Mouse (Mus musculus) testis, adult 2 months (tissue): ENCODE results near the gene Mrgpra1. TPM values are rescaled to one million over a fixed set of nuclear protein-coding genes. Genes with fewer than 3 reads are reported as not detected.
"Not testable (repeated sequence)": the region's sequence is repeated elsewhere in the genome, so short reads cannot be mapped to it uniquely, and the experiment has no call there.

ENCODE experiments used
- H3K27ac ChIP-seq: fragments of 200-500 bp; 2 replicates; pipeline ENCODE4 v1.5.1; 2012; ENCODE audit warnings: low read depth, low read length; ENCODE audit not compliant: control insufficient read depth, insufficient read depth
- H3K27me3 ChIP-seq: fragments of 200-500 bp; 2 replicates; pipeline ENCODE4 v1.6.1; 2012; ENCODE audit warnings: mild to moderate bottlenecking, low read length, moderate library complexity; ENCODE audit not compliant: control insufficient read depth, insufficient read depth
- H3K36me3 ChIP-seq: fragments of 200-500 bp; 2 replicates; pipeline ENCODE4 v1.6.1; 2012; ENCODE audit warnings: mild to moderate bottlenecking, low read length; ENCODE audit not compliant: control insufficient read depth, insufficient read depth
- H3K4me1 ChIP-seq: fragments of 200-500 bp; 2 replicates; pipeline ENCODE4 v1.6.1; 2012; ENCODE audit warnings: low read length; ENCODE audit not compliant: control insufficient read depth, insufficient read depth
- H3K4me3 ChIP-seq: fragments of 200-500 bp; 2 replicates; pipeline ENCODE4 v1.5.1; 2012; ENCODE audit warnings: low read depth, mild to moderate bottlenecking, low read length, moderate library complexity, mixed read lengths; ENCODE audit not compliant: control insufficient read depth
- CTCF ChIP-seq: fragments of 200-500 bp; IDR thresholded peaks from 2 replicates; pipeline ENCODE4 v1.5.1; 2012; ENCODE audit warnings: low read depth, mild to moderate bottlenecking, inconsistent platforms, low read length, moderate library complexity; ENCODE audit not compliant: control insufficient read depth, insufficient read depth, insufficient replicate concordance
- POLR2A ChIP-seq: fragments of 200-500 bp; IDR thresholded peaks from 2 replicates; pipeline ENCODE4 v1.6.1; 2012; ENCODE audit warnings: low read depth, mild to moderate bottlenecking, inconsistent platforms, low read length, moderate library complexity; ENCODE audit not compliant: control insufficient read depth
- polyA plus RNA-seq: library from polyadenylated mRNA; depleted of rRNA; stranded (reverse); fragments of >200 nt; gene quantifications from 2 replicates; pipeline ENCODE4 v1.2.3, GENCODE M21; 2012; rRNA removed

The Mrgpra1 gene
- polyA plus RNA-seq = not detected in 2 replicates

- Histone ChIP-seq H3K36me3 (no peaks in the 10 kb centered on the region), H3K27me3 (no peaks in the 10 kb centered on the region; the same call in 1 of the 2 replicates), H3K4me3 (no peak within 1 kb of the TSS), H3K27ac (no peak within 1 kb of the TSS), H3K4me1 (peaks cover 6% of the 10 kb centered on the region)
- no peak for TF ChIP-seq CTCF
- TF ChIP-seq POLR2A = no peak
Observed at GRCm38 (mm10) chr7:47354140-47354539, at the start of gene Mrgpra1. Gene Mrgpra1 (minus strand): TSS chr7:47354240.

- H3K4me1 ChIP-seq = no peaks in the 10 kb centered on the region
- no peak for TF ChIP-seq POLR2A
- TF ChIP-seq CTCF = no peak
- H3K27me3 ChIP-seq = no peaks in the 10 kb centered on the region
- H3K36me3 ChIP-seq = no peaks in the 10 kb centered on the region
- H3K27ac ChIP-seq = no peak overlapping the region
- H3K4me3 ChIP-seq = no peak overlapping the region
Observed at GRCm38 (mm10) chr7:47401125-47401524, 47.1 kb upstream of the Mrgpra1 start.

- H3K27me3 ChIP-seq = no peaks in the 10 kb centered on the region
- H3K36me3 ChIP-seq = no peaks in the 10 kb centered on the region
- TF ChIP-seq CTCF (no peak), POLR2A (no peak)
- H3K4me3 ChIP-seq = no peak overlapping the region
- no peak overlapping the region for H3K27ac ChIP-seq
- H3K4me1 ChIP-seq = no peaks in the 10 kb centered on the region
Observed at GRCm38 (mm10) chr7:47348421-47348820, 5.6 kb downstream of the Mrgpra1 start.

GRCm38 (mm10) chr7:47345905-47346478 lies 8.0 kb downstream of the Mrgpra1 start:
- no peaks in the 10 kb centered on the region for H3K4me1 ChIP-seq
- TF ChIP-seq CTCF (no peak), POLR2A (no peak)
- H3K36me3 ChIP-seq = no peaks in the 10 kb centered on the region
- no peak overlapping the region for H3K4me3 ChIP-seq
- no peaks in the 10 kb centered on the region for H3K27me3 ChIP-seq
- H3K27ac ChIP-seq = no peak overlapping the region

- not testable (repeated sequence) for H3K27me3 ChIP-seq
Observed at GRCm38 (mm10) chr7:47341887-47342286, 12.2 kb downstream of the Mrgpra1 start.

GRCm38 (mm10) chr7:47341389-47341788 lies 12.7 kb downstream of the Mrgpra1 start:
- H3K4me3 ChIP-seq, H3K4me1 ChIP-seq, H3K36me3 ChIP-seq, H3K27me3 ChIP-seq, H3K27ac ChIP-seq: not testable (repeated sequence)

More at GRCm38 (mm10) chr7:47341887-47342286, 12.2 kb downstream of the Mrgpra1 start:
- H3K4me1 ChIP-seq, H3K27ac ChIP-seq, H3K4me3 ChIP-seq, H3K36me3 ChIP-seq: not testable (repeated sequence)

- TF ChIP-seq CTCF = no peak
- no peak for TF ChIP-seq POLR2A
- no peak overlapping the region for H3K27ac ChIP-seq
- H3K36me3 ChIP-seq = no peaks in the 10 kb centered on the region
- no peaks in the 10 kb centered on the region for H3K27me3 ChIP-seq
- no peaks in the 10 kb centered on the region for H3K4me1 ChIP-seq
- H3K4me3 ChIP-seq = no peak overlapping the region
Observed at GRCm38 (mm10) chr7:47318299-47318698, 35.7 kb downstream of the Mrgpra1 start.

- H3K27ac ChIP-seq = no peak overlapping the region
- no peaks in the 10 kb centered on the region for H3K27me3 ChIP-seq
- H3K36me3 ChIP-seq = no peaks in the 10 kb centered on the region
- TF ChIP-seq CTCF (no peak), POLR2A (no peak)
- no peak overlapping the region for H3K4me3 ChIP-seq
- no peaks in the 10 kb centered on the region for H3K4me1 ChIP-seq
Observed at GRCm38 (mm10) chr7:47312289-47312688, 41.8 kb downstream of the Mrgpra1 start.
